Mouse (Mus musculus): ENCODE data around the gene Slc7a10. TPM values are rescaled to one million over a fixed set of nuclear protein-coding genes. Genes with fewer than 3 reads are reported as not detected.

Slc7a10 gene
- total RNA-seq, 2 experiments from 2014 or later: 0.84 to 1.3 TPM

- intact Hi-C loops (cut with DNase I; ENCODE audit: low total_unique reads): no loop called here
- DNase-seq: peak; percentile 86
Measured at GRCm38 (mm10) chr7:35169341-35169740, 16.8 kb upstream of the Slc7a10 start.

GRCm38 (mm10) chr7:35171867-35172382 is 14.3 kb upstream of the Slc7a10 start:
- intact Hi-C loops (cut with DNase I; ENCODE audit: low total_unique reads): loop anchor here (2.0 to 10.0 kb wide), 4 partner anchors 50 to 495 kb away; partner anchors contain the start of gene Chst8
- DNase-seq: peak; percentile 79

GRCm38 (mm10) chr7:35172519-35172918 is 13.7 kb upstream of the Slc7a10 start:
- no peak for DNase-seq
- intact Hi-C loops (cut with DNase I; ENCODE audit: low total_unique reads): loop anchor here (5.0 to 10.0 kb wide), 3 partner anchors 50 to 495 kb away; partner anchors contain the start of gene Chst8

GRCm38 (mm10) chr7:35175533-35175932 is 10.7 kb upstream of the Slc7a10 start:
- DNase-seq: no peak
- intact Hi-C loops (cut with DNase I; ENCODE audit: low total_unique reads): loop anchor here (5.0 to 10.0 kb wide), 2 partner anchors 87 to 361 kb away; partner anchors contain the start of gene Chst8

GRCm38 (mm10) chr7:35176412-35177381 is 9.5 kb upstream of the Slc7a10 start:
- no peak for DNase-seq
- intact Hi-C loops (cut with DNase I; ENCODE audit: low total_unique reads): loop anchor here (5.0 to 10.0 kb wide), 2 partner anchors 86 to 362 kb away; partner anchors contain the start of gene Chst8

- intact Hi-C loops (cut with DNase I; ENCODE audit: low total_unique reads): no loop called here
- peak; percentile 58 for DNase-seq
Measured at GRCm38 (mm10) chr7:35184833-35185724, 1.1 kb upstream of the Slc7a10 start.

- no peak for DNase-seq
- intact Hi-C loops (cut with DNase I; ENCODE audit: low total_unique reads): no loop called here
Measured at GRCm38 (mm10) chr7:35189699-35190098, 3.5 kb downstream of the Slc7a10 start.

GRCm38 (mm10) chr7:35191276-35191675 is 5.1 kb downstream of the Slc7a10 start:
- intact Hi-C loops (cut with DNase I; ENCODE audit: low total_unique reads): no loop called here
- DNase-seq: no peak

- intact Hi-C loops (cut with DNase I; ENCODE audit: low total_unique reads): no loop called here
- DNase-seq: no peak
Measured at GRCm38 (mm10) chr7:35197022-35197421, 10.8 kb downstream of the Slc7a10 start.

- intact Hi-C loops (cut with DNase I; ENCODE audit: low total_unique reads): no loop called here
- no peak for DNase-seq
Measured at GRCm38 (mm10) chr7:35198981-35199754, 13.0 kb downstream of the Slc7a10 start.

GRCm38 (mm10) chr7:35199755-35200154 is 13.6 kb downstream of the Slc7a10 start:
- no peak for DNase-seq
- intact Hi-C loops (cut with DNase I; ENCODE audit: low total_unique reads): no loop called here

- no peak for DNase-seq
- intact Hi-C loops (cut with DNase I; ENCODE audit: low total_unique reads): no loop called here
Measured at GRCm38 (mm10) chr7:35211791-35212190, 25.6 kb downstream of the Slc7a10 start.

GRCm38 (mm10) chr7:35214442-35215222 is 28.4 kb downstream of the Slc7a10 start:
- intact Hi-C loops (cut with DNase I; ENCODE audit: low total_unique reads): no loop called here
- DNase-seq: no peak

- peak; percentile 79 for DNase-seq
- intact Hi-C loops (cut with DNase I; ENCODE audit: low total_unique reads): no loop called here
Measured at GRCm38 (mm10) chr7:35215225-35215624, 29.0 kb downstream of the Slc7a10 start, which contains the start of gene Lrp3. TSS of gene Lrp3 (minus strand) at chr7:35215498.

GRCm38 (mm10) chr7:35215731-35216130 is 29.5 kb downstream of the Slc7a10 start:
- intact Hi-C loops (cut with DNase I; ENCODE audit: low total_unique reads): no loop called here
- DNase-seq: no peak

- DNase-seq: no peak
- intact Hi-C loops (cut with DNase I; ENCODE audit: low total_unique reads): no loop called here
Measured at GRCm38 (mm10) chr7:35220694-35221365, 34.6 kb downstream of the Slc7a10 start.

GRCm38 (mm10) chr7:35230333-35230732 is 44.1 kb downstream of the Slc7a10 start:
- DNase-seq: no peak
- intact Hi-C loops (cut with DNase I; ENCODE audit: low total_unique reads): no loop called here
